Mouse (Mus musculus) large intestine, adult 2 months (tissue): ENCODE data around the gene Plin2. TPM values are rescaled to one million over a fixed set of nuclear protein-coding genes. Genes with fewer than 3 reads are reported as not detected.
A peak's percentile ranks its signal among the peaks of the same experiment; 100 is the strongest.
"Not testable (repeated sequence)": the region's sequence is repeated elsewhere in the genome, so short reads cannot be mapped to it uniquely, and the experiment has no call there.

Source experiments
- DNase-seq: peaks from one replicate; pipeline ENCODE4 v3.0.0-alpha.2; 2012; ENCODE audit warnings: low read depth, low spot score
- WGBS: fragments of 180-500 bp; shearing (Covaris S2); methylation state at CpG from one replicate; pipeline ENCODE4 v1.1.7; 2018; 5-methylcytosine and 5-hydroxymethylcytosine counted together
- polyA plus RNA-seq: library from polyadenylated mRNA; depleted of rRNA; stranded (reverse); fragments of >200 nt; gene quantifications from 2 replicates; pipeline ENCODE4 v1.2.3, GENCODE M21; 2012

The Plin2 gene
- polyA plus RNA-seq, 1 experiment: 74.8 TPM

DNA sequence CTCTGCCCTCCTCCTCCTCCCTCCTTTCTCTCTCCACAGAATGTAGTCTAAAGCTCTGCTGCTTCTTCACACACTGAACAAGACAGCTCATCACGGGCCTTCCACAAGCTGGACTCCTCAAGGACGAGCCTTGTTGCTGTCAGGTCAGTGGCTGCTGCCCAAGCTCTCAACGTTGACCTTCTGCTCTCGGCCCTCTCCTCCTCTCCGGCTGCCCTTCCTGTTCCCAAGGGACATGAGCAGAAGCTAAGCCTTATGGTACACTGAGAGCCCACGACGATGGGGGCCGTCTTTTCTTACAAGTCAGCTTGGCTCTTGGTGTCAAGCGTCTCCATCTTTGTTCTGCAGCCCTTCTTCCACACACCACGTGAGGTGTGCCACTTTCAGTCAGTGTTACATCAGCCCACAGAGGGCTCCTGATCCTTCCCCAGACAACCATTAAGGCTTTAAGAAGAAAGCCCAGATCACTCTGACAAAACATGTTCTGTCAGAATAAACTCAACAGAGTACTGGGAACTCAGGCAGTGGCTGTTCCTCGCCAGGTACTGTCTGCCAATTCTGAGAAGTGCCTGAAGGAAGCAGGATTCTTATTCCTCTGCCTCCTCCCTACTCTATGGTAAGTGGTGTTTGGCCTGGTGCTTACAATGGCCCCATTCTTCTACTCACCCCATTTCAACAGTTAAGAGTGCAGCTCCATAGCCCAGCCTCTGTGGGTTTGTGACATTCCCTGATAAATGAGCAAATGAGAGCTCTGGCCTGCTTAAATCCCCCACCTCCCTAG, 15.6 kb upstream of the Plin2 start:
- DNase-seq: no peak
- 59% methylated on average over 11 of the region's 11 CpGs for WGBS

DNA sequence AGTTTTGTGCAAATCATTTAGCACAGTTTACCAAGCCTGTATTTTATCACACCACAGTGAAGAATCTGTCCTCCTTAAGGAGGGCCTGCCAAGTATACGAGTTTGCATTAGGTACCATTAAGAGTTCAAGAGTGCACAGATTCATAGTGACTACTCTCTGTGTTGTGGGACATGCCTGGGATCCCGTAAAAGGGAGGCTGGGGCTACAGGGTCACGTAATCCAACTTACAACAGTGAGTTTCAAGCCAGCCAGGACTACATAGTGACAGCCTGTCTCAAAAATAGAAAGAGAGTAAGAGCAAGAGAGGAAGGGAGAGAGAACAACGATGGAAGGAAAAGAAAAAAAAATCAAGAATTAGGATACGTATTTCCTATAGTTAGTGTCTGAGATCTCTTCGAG, 14.9 kb upstream of the Plin2 start:
- no peak for DNase-seq
- WGBS: 71% methylated on average over 6 of the region's 6 CpGs

DNA sequence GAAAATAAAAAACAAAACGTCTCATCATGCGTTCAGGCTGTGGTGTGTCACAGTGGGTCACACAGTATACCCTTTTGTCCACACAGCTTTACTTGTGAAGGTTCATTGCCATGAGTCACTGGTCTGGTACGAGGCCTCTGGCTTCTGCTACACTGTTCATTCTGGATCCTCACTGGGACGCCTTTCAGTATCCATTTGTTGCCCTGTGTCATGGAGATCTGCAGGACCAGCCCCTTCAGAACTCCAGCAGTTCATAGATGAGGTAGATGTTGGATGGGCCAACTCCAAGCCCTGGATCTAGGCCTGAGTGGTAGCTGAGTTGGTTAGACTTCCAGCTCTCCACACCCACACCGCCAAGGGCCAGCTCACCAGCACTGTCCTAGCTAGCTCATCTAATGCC, 13.9 kb upstream of the Plin2 start:
- WGBS: 96% methylated on average over 5 of the region's 5 CpGs

DNA sequence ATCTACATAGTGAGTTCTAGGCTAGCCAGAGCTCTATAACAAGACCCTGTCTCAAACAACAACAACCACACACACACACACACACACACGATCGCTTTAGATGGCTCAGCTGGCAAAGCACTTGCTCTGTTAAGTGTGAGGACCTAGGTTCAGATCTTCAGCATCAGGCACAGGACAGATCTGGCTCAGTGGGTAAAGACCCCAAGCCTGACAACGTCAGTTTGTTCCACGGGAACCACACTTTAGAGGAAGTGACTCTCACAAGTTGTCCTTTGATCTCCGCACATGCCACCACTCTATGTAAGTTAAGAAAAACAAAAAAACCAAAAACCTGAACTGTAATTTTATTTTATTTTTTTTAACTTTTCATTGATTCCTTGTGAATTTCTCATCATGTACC, 13.4 kb upstream of the Plin2 start:
- 91% methylated on average over 5 of the region's 5 CpGs for WGBS
- no peak for DNase-seq

More for the DNA sequence above, 13.9 kb upstream of the Plin2 start:
- DNase-seq: no peak

DNA sequence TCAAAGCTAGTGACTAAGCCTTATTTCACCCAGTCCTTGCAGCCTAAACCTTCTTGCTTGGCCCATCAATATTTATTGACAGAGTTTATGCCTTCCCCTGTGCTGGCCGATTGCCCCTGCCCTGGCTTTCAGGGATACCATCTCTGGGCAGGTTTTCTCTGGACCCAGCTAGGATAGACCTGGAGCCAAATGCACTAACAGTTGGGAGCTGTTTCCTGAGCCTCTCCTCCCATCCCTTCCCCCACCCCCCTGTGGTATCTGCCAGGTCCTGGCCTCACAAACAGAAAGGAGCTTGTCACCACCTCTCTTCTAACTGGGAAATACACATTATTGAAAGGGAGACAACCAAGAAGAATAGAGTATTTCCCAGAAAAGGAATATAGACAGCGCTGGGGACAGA, 12.0 kb upstream of the Plin2 start:
- no peak for DNase-seq

DNA sequence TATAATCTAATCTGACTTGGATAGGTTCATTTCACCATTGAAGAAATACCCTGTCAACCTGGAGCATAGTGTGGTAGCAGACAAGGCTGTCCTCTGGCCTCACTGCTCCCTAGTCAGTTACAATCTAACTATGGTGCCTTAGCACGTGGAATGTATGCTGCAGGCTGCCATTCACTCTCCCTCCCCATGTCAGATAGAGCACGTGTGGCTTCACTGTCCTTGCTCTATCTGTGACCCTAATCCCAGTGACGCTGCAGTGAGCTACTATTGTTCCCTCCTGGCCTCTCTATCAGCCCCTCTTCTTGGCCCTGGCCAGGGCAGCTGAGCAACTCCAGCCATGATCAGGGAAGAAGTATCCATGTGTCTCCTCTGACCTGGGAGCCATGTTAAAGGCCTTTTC, 11.6 kb upstream of the Plin2 start:
- no peak for DNase-seq
- WGBS: 77% methylated on average over 3 of the region's 3 CpGs

More for the DNA sequence above, 12.0 kb upstream of the Plin2 start:
- WGBS: 67% methylated on average over 2 of the region's 2 CpGs

DNA sequence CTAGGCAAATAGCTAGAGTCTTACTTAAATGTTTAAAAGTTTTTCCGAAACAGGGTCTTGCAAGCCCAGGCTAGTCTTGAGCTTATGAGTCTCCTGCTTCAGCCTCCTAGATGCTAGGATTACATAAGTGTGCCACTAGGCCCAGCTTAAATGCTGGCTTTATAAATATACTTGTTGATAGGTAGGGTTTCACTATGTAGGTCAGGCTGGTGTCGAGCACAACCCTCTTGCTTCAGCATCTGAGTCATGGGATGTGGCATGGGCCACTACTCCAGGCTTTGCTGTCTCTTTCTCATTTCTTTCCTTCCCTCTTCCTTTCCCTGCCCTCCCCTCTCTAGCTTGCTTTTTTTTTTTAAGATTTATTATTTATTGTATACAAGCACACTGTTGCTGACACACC, 9.8 kb upstream of the Plin2 start:
- DNase-seq: no peak
- 86% methylated on average over 2 of the region's 2 CpGs for WGBS

DNA sequence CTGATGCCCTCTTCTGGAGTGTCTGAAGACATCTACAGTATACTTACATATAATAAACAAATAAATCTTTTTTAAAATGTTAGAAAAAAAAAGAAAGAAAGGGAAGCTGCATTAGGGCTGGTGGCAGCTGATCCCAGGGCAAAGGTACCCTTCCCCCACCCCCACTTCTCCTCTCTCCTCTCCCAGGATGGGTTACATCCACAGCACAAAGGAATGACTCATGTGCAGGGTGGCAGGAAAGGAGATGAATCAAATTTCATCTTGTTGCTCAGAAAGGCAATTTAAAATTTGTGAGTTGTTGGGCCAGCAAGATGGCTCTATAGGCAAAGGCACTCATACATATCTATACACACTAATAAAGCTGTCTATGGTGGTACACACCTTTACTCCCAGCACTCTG, 6.9 kb upstream of the Plin2 start:
- no peak for DNase-seq

DNA sequence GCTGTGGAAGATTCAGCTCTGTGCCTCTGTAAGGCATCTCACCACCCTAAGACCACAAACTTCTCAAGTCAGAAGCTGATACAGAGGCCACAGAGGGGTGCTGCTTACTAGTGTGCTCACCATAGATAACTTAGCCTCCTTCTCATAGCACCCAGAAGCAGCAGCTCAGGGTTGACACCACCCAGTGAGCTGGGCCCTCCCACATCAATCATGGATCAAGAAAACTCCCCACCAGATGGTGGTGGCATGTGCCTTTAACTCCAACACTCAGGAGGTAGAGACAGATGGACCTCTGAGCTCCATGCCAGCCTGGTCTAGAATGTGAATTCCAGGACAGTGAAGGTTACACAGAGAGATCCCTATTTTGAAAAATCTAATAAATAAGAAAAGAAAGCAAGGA, 4.9 kb upstream of the Plin2 start:
- not testable (repeated sequence) for DNase-seq

DNA sequence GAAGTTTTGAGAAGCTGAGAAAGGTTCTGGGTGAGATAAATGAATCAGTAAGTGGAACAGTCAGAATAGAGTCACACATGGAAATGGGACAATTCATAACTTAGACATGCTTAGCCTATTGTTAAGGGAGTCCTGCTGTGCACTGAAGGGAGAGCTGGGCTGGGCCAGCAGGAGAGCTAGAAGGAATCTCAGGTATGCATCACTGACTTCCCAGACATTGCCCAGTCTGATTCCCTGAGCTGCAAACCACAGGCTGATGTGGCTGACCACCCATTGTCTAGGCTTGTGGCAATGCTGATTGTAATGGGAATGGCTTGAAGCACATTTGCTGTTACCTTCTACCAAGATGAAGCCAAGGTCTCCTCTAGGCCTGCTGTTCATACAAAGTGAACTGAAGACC, 4.3 kb upstream of the Plin2 start:
- DNase-seq: not testable (repeated sequence)

DNA sequence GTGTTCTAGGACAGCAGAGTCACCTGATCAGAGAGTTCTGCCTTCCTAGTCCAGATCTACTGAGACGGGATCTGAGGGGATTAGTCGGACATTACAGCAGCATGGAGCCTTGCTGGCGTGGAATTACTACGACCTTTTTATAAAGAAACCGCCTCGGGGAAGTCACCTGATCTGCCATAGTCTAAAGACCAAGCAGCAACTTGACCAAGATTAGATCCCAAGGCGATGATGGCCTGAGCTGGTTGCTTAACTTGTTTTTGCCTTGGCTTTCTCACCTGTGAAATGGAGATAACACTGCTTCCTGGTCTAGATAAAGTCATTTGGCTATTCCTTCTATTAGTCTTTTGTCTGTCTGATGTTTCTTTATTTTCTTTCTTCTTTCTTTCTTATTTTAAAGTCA, 2.6 kb upstream of the Plin2 start:
- 83% methylated on average over 7 of the region's 7 CpGs for WGBS
- DNase-seq: no peak

DNA sequence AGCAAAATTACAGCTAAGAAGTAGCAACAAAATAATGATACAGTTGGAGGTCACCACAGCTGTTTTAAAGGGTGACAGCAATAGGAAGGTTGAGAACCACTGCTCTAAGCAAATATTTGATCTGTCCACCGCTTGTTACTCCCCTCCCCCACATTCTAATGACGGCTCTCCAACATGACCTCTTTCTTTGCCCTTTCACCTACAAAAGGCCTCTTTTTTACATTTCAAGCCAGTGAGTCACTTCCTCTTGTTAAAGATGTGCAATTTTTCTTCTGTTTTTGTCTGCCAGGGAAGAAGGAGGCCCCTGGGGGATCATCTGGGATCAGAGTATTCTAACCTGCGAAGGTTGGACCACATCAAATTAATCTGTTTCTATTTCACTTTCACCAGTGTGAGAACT, 1.9 kb upstream of the Plin2 start:
- DNase-seq: no peak
- WGBS: 47% methylated on average over 3 of the region's 3 CpGs

DNA sequence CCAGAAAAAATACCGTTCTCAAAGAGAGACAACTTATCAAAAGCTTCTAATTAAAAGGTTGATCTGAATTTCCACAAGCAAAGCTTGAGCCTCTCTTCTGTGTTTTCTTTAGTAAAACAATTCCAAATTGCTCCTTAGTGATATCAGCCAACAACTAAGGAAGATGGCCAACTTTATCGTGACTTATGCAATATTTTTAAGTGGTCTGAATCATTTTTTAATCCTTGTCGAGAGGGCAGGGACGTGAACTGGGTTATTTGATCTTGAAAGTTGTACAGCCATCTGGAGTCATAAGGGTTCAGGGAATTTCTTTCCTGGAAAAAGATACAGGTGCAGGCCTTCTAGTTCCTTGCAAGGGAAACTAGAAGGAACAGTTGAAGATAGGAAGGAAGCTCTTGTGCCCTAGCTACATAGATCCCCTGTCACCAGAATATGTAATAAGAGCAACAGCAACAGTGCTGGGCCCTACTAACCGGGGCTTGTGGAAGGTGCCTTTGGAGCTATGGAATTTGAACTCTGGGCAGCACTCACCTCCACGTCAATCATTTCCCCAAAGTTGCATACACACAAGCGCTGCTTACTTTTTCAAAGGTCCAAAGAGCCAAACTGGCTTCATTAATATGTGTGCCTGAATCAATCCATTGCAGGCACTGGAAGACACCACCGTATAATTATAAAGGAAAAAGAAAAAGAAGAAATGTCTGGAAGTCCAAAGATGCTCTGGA, 884 bp upstream of the Plin2 start:
- WGBS: 45% methylated on average over 8 of the region's 8 CpGs
- no peak for DNase-seq

DNA sequence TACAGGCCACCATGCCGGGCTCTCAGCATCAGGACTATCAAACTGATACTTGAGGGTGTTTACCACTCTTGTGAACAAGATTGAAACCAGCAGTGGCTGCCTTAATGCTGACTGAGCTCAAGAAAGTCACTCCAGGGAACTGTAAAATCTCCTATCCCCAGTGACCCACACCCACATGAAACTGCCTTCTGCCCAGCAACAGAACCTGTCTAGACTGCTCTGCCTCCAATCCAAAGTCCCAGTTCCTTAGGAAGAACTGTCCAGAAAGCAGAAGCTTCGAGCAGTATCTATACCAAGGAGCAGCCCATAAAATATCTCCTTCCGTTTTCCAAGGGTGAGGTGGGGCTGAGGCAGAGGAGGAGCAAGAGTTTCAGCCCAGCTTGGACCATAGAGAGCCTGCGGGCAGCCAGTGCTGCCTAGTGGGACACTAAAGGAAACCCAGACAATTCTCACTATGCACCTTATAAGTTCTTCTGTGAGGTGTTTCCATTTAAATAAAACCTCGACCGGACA, 563 bp downstream of the Plin2 start:
- 4% methylated on average over 6 of the region's 6 CpGs for WGBS
- DNase-seq: not testable (repeated sequence)

DNA sequence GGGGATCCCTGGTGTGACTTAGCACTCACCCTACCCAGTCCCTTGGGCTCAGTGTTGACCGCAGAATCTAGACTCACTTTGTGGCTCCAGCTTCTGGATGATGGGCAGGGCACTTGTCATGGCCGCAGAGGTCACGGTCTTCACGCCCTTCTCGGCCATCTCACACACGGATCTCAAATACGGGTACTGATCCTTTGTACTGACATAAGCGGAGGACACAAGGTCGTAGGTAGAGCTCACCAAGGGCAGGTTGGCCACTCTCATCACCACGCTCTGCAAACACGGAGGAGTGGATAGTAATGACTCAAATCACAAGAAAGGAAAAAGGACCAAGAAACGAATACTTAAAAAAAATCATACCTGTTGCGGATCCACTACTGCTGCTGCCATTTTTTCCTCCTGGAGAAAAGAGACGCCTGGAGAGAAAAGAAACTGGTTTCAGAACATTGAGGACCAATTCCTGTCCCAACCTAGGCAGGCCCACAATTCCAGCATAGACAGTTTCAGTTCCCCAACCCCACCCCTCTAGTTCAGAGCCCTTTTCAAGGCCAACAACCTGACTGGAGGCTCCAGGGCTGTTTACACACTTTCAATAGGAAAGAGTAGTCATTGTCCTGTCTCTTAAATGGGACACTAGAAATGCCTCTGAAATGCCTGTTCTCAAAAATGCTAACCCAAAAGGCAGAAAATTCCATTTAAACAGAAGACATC, 1.4 kb downstream of the Plin2 start:
- WGBS: 88% methylated on average over 14 of the region's 14 CpGs

DNA sequence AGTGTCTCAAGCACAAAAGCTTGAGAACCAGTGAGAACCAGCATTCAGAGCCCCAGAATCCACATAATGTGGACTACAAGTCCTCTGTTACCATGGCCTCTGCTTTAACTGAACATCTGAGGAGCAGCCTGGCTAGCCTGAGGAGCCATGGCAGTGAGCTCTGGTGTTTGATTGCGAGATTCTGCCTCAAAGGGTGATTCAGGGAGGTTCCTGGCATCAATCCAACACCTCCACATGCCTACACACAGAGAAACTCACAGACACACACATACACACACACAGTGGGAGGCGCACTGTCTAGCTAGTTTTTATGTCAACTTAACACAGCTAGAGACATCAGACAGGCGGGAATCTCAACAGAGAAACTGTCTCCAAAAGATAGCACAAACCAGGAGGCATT, 4.3 kb downstream of the Plin2 start:
- 68% methylated on average over 3 of the region's 3 CpGs for WGBS
- DNase-seq: no peak

More for the DNA sequence above, 1.4 kb downstream of the Plin2 start:
- DNase-seq: no peak

DNA sequence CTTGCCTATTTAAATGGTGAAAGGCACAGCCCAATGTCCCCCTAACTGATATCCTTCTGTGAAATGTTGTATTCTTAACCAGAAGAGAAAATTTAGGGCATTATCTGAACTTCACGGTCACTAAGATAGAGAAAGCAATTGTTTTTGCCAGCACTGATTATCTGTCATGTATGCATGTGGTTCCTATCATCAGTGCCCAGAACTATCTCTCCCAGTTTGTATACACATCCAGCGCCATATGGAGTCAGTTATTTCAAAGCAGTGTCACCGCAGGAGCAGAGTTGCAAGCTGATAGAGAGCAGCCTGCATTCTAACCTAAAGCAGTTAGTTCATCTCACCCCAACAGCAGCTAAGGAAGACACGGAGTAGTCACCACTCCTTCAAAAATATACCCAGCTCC, 5.9 kb downstream of the Plin2 start:
- WGBS: 84% methylated on average over 4 of the region's 4 CpGs

DNA sequence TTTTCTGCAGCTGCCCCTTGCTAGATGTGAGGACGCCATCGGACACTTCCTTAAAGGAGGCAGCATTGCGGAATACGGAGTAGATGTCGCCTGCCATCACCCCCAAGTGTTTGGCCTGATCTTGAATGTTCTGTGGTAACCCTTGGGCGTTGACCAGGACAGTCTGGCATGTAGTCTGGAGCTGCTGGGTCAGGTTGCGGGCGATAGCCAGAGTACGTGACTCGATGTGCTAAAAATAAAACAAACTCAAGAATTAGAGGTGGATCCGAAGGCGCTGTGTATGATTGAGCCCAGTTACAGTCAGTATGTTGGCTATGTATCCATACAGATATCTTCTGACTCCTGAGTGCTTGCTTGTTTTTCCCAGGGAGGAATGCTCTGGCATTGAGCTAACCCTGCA, 12.7 kb downstream of the Plin2 start:
- 83% methylated on average over 12 of the region's 12 CpGs for WGBS
- DNase-seq: no peak

More for the DNA sequence above, 5.9 kb downstream of the Plin2 start:
- no peak for DNase-seq

DNA sequence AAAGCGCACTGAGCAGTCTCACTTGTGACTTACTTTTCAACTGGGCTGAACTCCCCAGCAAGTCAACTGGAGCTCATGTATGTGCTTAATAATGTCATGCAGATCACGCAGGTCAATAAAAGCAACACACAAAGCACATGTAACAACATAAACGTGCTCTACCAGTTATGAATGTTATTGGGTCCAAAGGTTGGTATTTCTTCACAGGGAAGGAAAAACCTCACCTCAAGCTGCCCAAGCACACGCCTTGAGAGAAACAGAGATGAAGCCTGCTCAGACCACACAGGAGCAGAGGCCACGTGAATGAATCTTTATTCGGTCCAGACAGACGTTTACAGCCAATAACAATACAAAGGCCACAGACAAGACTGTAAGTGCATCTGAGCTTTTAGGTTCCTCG, 13.4 kb downstream of the Plin2 start:
- peak; percentile 57 for DNase-seq

DNA sequence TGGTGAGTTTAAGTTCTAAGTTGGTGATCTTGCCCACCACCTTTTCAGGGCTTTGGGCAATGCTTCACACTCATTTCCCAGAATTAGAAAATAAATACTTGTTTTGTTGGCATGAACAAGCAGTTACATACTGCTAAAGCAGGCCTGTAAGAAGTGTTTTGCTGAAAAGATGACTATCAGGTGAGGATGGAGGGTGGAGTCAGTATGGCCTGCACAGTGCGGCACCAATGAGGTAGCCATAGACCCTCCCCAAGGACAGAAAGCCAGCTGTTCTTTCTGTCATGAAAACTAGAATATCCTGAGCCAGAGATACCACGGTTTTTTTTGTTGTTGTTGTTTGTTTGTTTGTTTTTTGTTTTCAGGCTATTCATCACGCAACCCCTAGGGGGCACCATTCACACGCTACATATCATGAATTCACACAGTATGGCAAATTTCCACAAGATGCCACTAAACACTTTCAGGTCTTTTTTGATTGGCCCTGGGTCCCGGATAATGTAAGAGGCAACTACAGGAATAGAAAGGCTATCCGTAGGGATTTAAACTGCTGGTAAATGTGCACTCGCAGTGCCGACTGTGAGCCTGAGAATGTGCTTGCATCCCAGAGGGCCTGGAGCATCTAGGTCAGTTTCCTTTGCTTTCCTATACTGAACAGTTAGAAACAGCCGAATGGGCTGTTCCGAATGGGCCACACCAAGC, 18.0 kb downstream of the Plin2 start:
- 79% methylated on average over 10 of the region's 10 CpGs for WGBS
- no peak for DNase-seq

More for the DNA sequence above, 13.4 kb downstream of the Plin2 start:
- 38% methylated on average over 8 of the region's 8 CpGs for WGBS
